Mouse (Mus musculus) olfactory bulb, adult 2 months (tissue): ENCODE data around the gene Mrpl27.

ENCODE experiments used
- CTCF ChIP-seq: fragments of 200-500 bp; IDR thresholded peaks from 2 replicates; pipeline ENCODE4 v1.5.1; 2012; ENCODE audit warnings: low read depth, mild to moderate bottlenecking, low read length, moderate library complexity; ENCODE audit not compliant: insufficient read depth
- POLR2A ChIP-seq: fragments of 200-500 bp; IDR thresholded peaks from 2 replicates; pipeline ENCODE4 v1.6.1; 2012; ENCODE audit warnings: mild to moderate bottlenecking, low read depth, low read length, moderate library complexity; ENCODE audit not compliant: insufficient read depth

DNA sequence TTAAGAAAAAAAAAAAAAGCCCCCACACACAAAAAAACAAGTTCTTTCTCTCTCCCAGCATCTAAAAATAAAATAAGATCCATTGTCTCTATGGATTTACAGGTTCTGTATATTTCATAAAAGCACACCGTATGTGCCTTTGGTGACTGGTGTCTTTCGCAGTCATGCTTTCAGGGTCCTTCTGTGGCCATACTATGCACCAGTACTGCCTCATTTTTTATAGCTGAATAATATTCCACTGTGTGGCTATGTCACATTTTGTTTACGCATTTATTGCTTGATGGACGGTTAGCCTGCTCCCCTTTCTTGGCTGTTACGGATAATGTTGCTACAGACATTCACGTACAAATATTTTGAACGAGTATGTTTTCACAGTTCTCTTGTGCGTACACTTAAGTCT is 594 bp upstream of the Mrpl27 start:
- TF ChIP-seq CTCF (no peak), POLR2A (no peak)
